Mouse (Mus musculus): ENCODE data around the gene Coa4. TPM values are rescaled to one million over a fixed set of nuclear protein-coding genes. Genes with fewer than 3 reads are reported as not detected.

The Coa4 gene
- total and polyA plus RNA-seq, 3 experiments = 8.1 to 13.8 TPM; not detected in 1

- no peak overlapping the region for H3K27ac ChIP-seq (ENCODE audit: control insufficient read depth, low read depth, low read length)
- peaks cover 0 to 22% of the 10 kb centered on the region in 2 experiments; a peak in 2 of 4 replicates for H3K36me3 ChIP-seq (ENCODE audit: control insufficient read depth in 1 of 2, insufficient read depth in 2 of 2, low read length in 2 of 2)
- DNase-seq (ENCODE audit: low read depth, low spot score) = no peak
- peaks cover 12 to 16% of the 10 kb centered on the region in 2 experiments; a peak in 3 of 4 replicates for H3K4me1 ChIP-seq (ENCODE audit: control insufficient read depth in 1 of 2, insufficient read depth in 2 of 2, low read length in 2 of 2)
- no peak overlapping the region for H3K9ac ChIP-seq (ENCODE audit: control insufficient read depth, low read depth, low read length, poor library complexity, severe bottlenecking)
- peaks cover 1% of the 10 kb centered on the region; the same call in 1 of the 2 replicates for H3K79me2 ChIP-seq (ENCODE audit: control insufficient read depth, insufficient read depth, low read length, poor library complexity)
- TF ChIP-seq RAD21 (IDR thresholded peaks at IDR 0.05; ENCODE audit: low read depth, low read length) = no peak
- TF ChIP-seq NRF1 (IDR thresholded peaks at IDR 0.05; ENCODE audit: insufficient read depth, low read depth, low read length, poor library complexity, severe bottlenecking) = no peak
- no peak for TF ChIP-seq BHLHE40 (IDR thresholded peaks at IDR 0.05; ENCODE audit: borderline replicate concordance, low read depth, low read length)
- no peak for TF ChIP-seq MAX (IDR thresholded peaks at IDR 0.05; ENCODE audit: low read length)
- no peak for TF ChIP-seq MYC (IDR thresholded peaks at IDR 0.05; ENCODE audit: low read depth, low read length)
- no peak for TF ChIP-seq SMC3 (IDR thresholded peaks at IDR 0.05; ENCODE audit: low read depth, low read length)
- TF ChIP-seq MYB (IDR thresholded peaks at IDR 0.05; ENCODE audit: low read depth, low read length) = no peak
- TF ChIP-seq SIN3A (IDR thresholded peaks at IDR 0.05; ENCODE audit: low read length) = no peak
- no peak for TF ChIP-seq JUND (IDR thresholded peaks at IDR 0.05; ENCODE audit: low read depth, low read length)
- TF ChIP-seq CHD1 (IDR thresholded peaks at IDR 0.05; ENCODE audit: low read depth, low read length) = no peak
- no peak for TF ChIP-seq ELF1 (IDR thresholded peaks at IDR 0.05; ENCODE audit: low read depth, low read length)
- H3K9me3 ChIP-seq (replicated peaks; ENCODE audit: insufficient read depth, low read length) = no peaks in the 10 kb centered on the region
- H3K27me3 ChIP-seq (ENCODE audit: control insufficient read depth in 1 of 2, insufficient read depth in 2 of 2, low read length in 2 of 2) = no peaks in the 10 kb centered on the region
- no peak overlapping the region for H3K4me3 ChIP-seq (ENCODE audit: control insufficient read depth in 1 of 2, insufficient read depth in 1 of 2, low read depth in 2 of 2, low read length in 2 of 2)
Observed at GRCm38 (mm10) chr7:100572704-100573103, 35.8 kb downstream of the Coa4 start.

GRCm38 (mm10) chr7:100578794-100579193 lies 41.9 kb downstream of the Coa4 start:
- Histone ChIP-seq H3K9ac (ENCODE audit: control insufficient read depth, low read depth, low read length, poor library complexity, severe bottlenecking) (no peak overlapping the region), H3K9me3 (replicated peaks; ENCODE audit: insufficient read depth, low read length) (no peaks in the 10 kb centered on the region), H3K27me3 (ENCODE audit: control insufficient read depth in 1 of 2, insufficient read depth in 2 of 2, low read length in 2 of 2) (no peaks in the 10 kb centered on the region), H3K27ac (ENCODE audit: control insufficient read depth, low read depth, low read length) (no peak overlapping the region), H3K4me1 (ENCODE audit: control insufficient read depth in 1 of 2, insufficient read depth in 2 of 2, low read length in 2 of 2) (peaks cover 2% of the 10 kb centered on the region in 2 experiments; a peak in 3 of 4 replicates), H3K4me3 (ENCODE audit: control insufficient read depth in 1 of 2, insufficient read depth in 1 of 2, low read depth in 2 of 2, low read length in 2 of 2) (no peak overlapping the region), H3K36me3 (ENCODE audit: control insufficient read depth in 1 of 2, insufficient read depth in 2 of 2, low read length in 2 of 2) (peaks cover 0 to 11% of the 10 kb centered on the region in 2 experiments; a peak in 2 of 4 replicates), H3K79me2 (ENCODE audit: control insufficient read depth, insufficient read depth, low read length, poor library complexity) (peaks cover 1% of the 10 kb centered on the region)
- DNase-seq (ENCODE audit: low read depth, low spot score) = no peak
- no peak for TF ChIP-seq MAZ (IDR thresholded peaks at IDR 0.05; ENCODE audit: low read depth, low read length)
- no peak for TF ChIP-seq POLR2AphosphoS5 (IDR thresholded peaks at IDR 0.05; ENCODE audit: borderline replicate concordance, low read depth, low read length)
- TF ChIP-seq NRF1 (IDR thresholded peaks at IDR 0.05; ENCODE audit: insufficient read depth, low read depth, low read length, poor library complexity, severe bottlenecking) = no peak
- TF ChIP-seq CHD2 (IDR thresholded peaks at IDR 0.05; ENCODE audit: low read length) = no peak
- no peak for TF ChIP-seq EP300 (IDR thresholded peaks at IDR 0.05; ENCODE audit: low read depth in 1 of 2, low read length in 2 of 2)
- no peak for TF ChIP-seq JUND (IDR thresholded peaks at IDR 0.05; ENCODE audit: low read depth, low read length)
- no peak for TF ChIP-seq USF1 (IDR thresholded peaks at IDR 0.05; ENCODE audit: low read depth, low read length)
- TF ChIP-seq MXI1 (IDR thresholded peaks at IDR 0.05; ENCODE audit: low read depth, low read length) = no peak
- TF ChIP-seq CTCF (IDR thresholded peaks at IDR 0.05 in 2 of 3, conservative IDR thresholded peaks at IDR 0.05 in 1 of 3; ENCODE audit: control insufficient read depth in 1 of 3, insufficient read depth in 1 of 3, low read depth in 2 of 3, low read length in 3 of 3, poor library complexity in 1 of 3, severe bottlenecking in 1 of 3) = no peak
- no peak for TF ChIP-seq TCF12 (IDR thresholded peaks at IDR 0.05; ENCODE audit: low read depth, low read length)
- TF ChIP-seq POLR2AphosphoS2 (IDR thresholded peaks at IDR 0.05; ENCODE audit: low read length) = no peak
- no peak for TF ChIP-seq KAT2A (conservative IDR thresholded peaks at IDR 0.05; ENCODE audit: low read depth, low read length)
- TF ChIP-seq MAFK (IDR thresholded peaks at IDR 0.05; ENCODE audit: borderline replicate concordance, low read depth, low read length) = no peak
- TF ChIP-seq HCFC1 (IDR thresholded peaks at IDR 0.05; ENCODE audit: low read depth, low read length) = no peak
- TF ChIP-seq ETS1 (IDR thresholded peaks at IDR 0.05; ENCODE audit: low read depth, low read length) = no peak
- no peak for TF ChIP-seq ZC3H11A (IDR thresholded peaks at IDR 0.05; ENCODE audit: low read depth, low read length)
- TF ChIP-seq GABPA (IDR thresholded peaks at IDR 0.05; ENCODE audit: low read depth, low read length) = no peak
